Mouse (Mus musculus): ENCODE measurements around the gene Scaf4. TPM values are rescaled to one million over a fixed set of nuclear protein-coding genes. Genes with fewer than 3 reads are reported as not detected.
"Not testable (repeated sequence)": the region's sequence is repeated elsewhere in the genome, so short reads cannot be mapped to it uniquely, and the experiment has no call there.

Scaf4 gene
- total RNA-seq, 2 experiments from 2014 or later, result 43.7 to 46.8 TPM

DNA sequence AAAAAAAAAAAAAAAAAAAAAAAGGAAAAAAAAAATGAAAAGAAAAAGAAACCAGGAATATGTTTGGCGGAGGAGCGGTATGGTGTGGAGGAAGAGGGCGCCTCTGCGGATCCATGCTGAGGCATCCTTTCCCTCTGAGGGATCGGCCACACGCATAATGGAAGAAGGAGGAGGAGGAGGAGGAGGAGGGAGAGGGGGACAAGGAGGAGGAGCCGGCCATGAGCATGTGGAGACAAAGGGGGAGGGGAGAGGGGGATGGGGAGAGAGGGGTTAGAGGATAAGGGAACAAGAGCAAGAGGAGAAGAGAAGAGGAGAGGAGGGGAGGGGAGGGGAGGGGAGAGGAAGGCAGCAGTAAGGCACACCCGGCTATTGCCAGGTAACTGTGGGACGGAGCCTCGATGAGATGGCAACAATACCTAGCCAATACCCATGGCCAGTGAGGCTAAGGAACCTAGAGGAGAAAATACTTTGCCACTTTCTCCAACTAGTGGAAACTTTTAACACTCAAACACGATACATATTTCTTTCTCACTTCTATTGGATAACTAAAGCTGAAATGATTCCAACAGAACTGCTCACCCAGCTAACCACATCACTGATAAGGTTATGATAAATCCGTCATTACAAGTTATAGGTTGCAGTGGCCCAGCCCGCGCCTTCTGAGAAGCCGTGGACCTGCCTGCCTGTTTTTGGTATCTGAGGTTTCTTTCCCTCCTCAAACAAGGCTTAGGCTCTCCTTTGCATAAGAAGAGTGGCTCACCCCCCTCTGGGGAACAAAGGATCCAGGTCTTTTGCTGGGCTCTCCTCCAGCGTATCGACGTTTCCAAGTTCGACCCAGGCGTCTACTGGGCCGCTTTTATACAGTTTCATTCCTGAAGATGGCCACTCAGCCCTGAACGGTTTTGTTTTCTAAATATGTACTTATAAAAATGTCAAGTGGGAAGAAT, 13.4 kb upstream of the Scaf4 start:
- DNase-seq (ENCODE audit: low spot score in 2 of 2), result no peak

DNA sequence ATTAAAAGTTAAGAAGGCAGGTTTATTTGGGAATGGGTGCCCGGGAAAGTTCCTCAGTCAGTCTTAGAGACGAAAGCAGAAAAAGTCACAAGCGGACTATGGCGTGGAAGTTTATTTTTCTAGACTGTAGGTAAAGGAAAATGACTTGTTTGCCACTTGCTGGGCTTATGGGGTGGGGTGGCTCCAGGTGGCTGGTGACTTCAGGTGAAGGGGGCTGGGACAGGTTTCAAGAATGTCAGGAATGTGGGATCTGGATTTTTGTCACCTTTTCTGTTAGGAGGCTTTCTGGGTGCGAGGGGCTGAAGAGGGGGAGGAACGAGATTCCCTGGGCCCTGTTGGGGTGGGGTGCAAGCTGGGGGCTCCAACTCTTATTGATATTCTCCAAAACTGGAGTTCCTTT, 7.4 kb upstream of the Scaf4 start:
- no peak for DNase-seq (ENCODE audit: low spot score in 2 of 2)

DNA sequence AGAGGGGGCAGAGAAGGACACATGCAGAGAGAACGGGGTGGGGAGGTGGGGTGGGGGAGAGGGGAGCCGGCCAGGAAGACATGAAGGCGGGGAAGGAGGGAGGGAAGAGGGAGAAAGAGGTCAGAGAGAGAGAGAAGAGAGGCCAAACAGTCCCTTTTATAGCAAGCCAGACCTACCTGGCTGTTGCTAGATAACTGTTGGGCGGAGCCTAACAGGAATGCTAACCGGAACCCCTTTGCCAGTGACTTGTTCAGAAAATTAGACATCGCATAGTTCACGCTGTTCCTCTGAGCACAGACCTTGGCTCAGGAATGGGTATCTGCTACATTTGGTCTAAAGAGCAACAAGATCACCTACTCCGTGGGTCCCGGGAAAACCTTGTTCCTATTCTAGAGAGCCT, 6.7 kb upstream of the Scaf4 start:
- DNase-seq (ENCODE audit: low spot score in 2 of 2), result no peak

DNA sequence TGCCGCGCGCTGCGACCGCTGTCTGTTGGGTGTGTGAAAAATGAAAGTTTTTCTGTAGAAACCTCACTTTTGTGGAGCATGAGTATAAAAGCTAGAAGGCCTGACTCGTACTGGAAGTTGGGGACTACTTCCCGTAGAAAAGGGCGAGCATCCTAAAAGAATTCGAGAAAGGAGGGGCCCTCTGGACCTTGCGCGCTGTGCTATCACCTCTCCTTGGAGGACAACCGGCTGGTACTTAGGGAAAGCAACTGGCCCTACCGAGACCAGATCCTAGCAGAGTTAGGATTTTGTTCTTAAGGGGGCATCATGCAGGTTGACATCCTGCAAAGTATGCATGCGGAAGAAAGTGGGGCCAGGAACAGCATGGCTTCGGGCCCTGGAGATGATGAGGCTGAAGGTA, 613 bp upstream of the Scaf4 start:
- no peak for DNase-seq (ENCODE audit: low spot score in 2 of 2)

DNA sequence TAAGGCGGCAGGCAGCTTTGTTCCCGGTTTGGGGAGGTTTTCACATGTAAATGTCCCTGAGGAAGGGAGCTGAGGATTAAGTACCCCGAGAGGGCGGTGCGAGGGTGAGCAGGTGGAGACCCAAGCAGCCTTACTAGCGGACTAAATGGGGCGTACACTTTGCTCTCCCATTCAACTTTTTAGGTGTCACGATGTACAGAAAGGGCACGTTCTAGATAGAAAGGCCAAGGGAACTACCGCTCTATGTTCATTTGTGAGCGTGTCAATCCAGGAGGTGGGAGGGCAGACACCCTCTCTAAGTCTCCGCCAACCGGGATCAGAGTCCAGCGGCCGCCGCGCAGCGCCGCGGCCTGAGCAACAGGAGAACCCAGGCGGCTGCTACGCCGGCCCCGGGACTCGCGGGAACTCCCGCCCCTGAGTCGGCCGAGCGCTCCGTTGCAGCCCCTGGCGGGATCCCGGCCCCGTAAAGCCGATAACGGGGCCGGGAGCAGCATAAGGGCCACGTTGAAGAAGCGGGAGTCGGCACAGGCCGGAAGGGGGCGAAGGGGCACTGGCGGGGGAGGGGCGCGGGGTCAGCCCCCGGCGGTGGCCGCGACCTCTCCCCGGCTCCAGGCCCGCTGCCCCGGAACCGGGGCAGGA, 918 bp downstream of the Scaf4 start:
- DNase-seq (ENCODE audit: low spot score in 2 of 2), result no peak

DNA sequence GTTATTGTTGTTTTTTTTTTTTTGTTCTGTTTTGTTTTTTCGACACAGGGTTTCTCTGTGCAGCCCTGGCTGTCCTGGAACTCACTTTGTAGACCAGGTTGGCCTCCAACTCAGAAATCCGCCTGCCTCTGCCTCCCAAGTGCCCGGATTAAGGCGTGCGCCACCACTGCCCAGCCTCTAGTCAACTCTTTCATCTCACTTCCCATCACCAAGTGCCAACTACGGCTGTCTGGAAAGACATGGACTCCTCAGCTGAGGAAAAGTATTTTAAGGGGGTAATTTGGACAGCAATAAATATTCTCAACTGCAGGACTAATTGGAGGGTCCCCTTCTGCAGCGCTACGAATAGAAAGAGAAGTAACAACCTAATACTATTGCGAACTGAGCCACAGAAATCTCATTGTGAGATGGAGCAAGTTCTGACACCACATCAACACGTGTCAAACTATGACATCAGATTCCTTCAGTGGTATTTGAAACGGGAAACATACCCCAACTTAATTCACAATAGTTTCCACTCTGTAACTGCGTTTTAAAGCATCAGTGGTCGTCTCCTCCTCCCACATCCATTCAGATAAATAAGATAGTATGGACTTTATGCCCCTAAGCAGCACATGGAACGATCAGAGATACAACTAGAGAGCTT, 1.6 kb downstream of the Scaf4 start:
- no peak for DNase-seq (ENCODE audit: low spot score in 2 of 2)

DNA sequence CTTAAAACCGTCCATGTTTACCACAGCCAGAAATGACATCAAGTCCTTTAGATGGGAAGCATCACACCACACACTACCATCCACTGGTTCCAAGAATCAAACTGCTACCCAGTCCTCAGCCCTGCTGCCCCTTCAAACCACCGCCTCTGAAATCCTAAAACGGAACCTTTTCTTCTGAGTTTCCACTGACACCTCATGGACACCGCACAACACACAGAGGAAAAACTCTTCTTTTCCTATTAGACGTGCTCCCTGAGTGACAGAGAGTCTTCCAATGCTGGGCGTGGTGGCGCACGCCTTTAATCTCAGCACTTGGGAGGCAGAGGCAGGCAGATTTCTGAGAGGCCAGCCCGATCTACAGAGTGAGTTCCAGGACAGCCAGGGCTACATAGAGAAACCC, 2.9 kb downstream of the Scaf4 start:
- no peak for DNase-seq (ENCODE audit: low spot score in 2 of 2)

DNA sequence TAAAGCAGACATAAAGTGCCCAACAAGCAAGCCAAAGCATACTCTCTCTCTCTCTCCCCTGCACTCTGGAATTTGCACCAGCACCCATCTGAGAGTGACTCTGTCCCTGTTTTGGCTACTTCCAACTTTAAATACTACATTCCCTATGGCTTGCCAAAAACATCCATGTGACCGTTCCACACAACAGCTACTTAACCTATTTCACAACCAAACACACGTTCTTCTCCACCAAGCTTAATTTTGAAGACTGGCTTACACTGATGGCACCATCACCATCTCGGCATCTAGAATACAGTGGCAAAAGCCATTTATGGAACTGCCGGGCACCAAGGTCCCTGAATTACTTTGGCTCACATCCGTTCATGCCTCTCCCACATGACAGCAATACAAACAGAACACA, 3.3 kb downstream of the Scaf4 start:
- no peak for DNase-seq (ENCODE audit: low spot score in 2 of 2)

DNA sequence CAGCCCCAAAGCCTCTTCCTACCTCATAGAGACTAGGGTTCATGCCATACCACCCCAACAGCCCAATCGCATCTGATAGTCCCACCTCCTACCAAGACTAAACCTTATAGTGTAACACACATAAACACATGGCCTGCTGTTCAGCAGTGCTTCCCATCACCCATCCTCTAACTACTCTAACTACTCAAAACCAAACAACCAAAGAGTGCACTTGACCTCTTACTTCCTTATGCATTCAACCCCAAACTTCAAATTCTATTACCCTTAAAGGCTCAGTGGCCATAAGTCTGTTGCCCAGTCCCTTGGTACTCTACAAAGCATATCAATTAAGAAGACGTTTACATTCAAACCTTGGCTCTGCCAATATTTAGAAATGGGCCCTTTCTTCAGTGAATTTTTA, 3.8 kb downstream of the Scaf4 start:
- no peak for DNase-seq (ENCODE audit: low spot score in 2 of 2)

DNA sequence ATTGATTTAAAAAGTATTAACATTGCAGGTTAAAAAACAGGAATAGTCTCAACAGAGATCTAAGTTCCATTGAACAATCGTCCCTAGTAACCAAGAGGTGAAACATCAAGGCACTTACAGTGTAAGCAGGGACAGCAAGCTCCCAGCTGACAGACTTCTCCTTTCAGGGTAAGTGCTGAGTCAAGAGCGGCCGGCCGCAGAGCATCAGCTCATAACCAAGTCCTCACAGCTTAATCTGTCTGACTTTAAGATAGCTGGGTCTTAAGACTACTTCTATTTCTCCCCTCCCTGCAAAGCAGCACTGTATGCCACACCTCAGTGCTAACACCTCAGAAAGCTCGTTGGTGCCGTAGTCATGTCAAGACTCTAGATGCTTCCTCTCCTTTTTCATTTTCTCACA, 5.2 kb downstream of the Scaf4 start:
- no peak for DNase-seq (ENCODE audit: low spot score in 2 of 2)

DNA sequence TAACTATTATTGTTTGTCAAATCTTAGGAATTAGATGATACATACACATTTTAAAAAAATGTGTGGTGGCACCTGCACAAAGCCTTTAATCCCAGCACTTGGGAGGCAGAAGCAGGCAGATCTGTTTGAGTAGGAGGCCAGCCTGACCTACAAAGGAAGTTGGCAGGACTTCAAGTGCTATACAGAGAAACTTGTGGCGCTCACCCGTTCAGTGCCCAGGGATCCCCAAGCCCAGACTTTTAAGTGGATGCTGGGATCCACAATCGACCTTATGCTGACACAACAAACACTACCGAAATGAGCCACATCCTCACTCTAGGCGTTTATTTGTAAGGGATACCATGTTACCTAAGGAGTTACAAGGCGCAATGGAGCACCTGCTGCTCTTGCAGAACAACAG, 8.8 kb downstream of the Scaf4 start:
- DNase-seq (ENCODE audit: low spot score in 2 of 2), result no peak

DNA sequence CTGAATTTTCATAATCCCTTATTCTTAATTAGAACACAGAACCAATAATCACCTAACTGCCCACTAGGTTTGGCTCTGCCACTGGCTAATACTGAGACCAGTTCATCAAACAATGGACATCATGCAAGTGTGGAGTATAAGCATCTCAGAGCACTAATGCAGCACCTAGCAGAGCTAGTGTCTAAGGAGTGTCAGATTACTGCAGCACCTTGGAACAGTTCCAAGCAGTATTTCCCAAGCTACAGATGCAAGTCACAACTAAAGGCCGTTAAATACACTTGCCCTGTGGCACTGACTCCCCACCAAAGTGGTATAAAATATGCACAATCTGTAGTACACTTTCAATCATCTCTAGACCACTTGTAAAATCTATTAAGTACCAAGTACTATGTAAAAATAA, 17.7 kb downstream of the Scaf4 start:
- DNase-seq (ENCODE audit: low spot score in 2 of 2), result no peak

DNA sequence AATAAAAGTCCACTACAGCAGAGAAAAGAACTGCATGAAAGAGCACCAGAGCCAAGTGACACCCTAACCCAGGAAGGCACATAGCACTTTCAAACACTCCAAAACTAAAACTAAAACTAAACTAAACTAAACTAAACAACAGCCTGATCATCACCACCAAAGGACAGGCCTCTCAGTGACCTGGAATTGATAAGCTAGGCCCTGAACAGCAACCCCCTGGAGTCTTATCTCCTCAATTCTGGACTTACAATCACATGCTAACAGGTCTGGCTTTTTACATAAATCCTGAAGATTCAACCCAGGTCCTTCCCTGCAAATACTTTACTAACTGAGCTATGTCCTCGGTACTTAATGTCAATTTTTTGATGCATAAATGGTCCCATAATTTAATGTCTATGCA, 19.2 kb downstream of the Scaf4 start:
- DNase-seq (ENCODE audit: low spot score in 2 of 2), result no peak

DNA sequence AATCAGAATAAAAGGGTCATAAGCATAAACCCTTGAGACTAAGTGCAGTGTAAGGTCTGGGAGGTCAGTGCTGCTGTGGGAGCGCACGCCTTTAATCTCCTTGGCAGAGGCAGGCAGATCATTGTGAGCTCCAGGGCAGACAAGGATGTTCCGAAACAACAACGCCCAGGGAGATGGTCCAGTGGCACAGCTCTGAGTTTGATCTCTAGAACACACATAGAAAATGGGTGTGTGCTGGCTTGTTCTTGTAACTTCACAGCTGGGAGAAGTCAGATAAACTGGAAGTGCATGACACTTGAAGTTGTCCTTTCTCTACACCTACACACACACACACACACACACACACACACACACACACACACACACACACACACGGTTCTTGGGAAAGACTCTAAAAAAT, 20.3 kb downstream of the Scaf4 start:
- no peak for DNase-seq (ENCODE audit: low spot score in 2 of 2)

DNA sequence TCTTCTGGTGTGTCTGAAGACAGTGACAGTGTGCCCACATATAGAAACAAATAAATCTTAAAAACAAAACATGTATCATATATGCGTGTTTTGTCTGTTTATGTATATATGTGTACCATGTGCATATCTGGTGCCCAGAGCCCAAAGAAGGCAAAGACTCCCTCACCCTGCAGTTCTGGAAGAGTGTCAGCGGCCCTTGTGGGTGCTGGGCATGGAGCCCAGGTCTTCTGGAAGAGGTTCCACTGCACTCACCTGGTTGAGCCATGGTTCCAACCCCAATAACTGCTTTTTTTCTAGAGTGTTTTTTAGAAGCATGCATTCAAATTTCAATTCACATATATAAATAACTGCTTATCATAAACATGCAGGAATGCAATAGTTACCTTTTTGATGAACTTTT, 22.5 kb downstream of the Scaf4 start:
- DNase-seq (ENCODE audit: low spot score in 2 of 2), result no peak

DNA sequence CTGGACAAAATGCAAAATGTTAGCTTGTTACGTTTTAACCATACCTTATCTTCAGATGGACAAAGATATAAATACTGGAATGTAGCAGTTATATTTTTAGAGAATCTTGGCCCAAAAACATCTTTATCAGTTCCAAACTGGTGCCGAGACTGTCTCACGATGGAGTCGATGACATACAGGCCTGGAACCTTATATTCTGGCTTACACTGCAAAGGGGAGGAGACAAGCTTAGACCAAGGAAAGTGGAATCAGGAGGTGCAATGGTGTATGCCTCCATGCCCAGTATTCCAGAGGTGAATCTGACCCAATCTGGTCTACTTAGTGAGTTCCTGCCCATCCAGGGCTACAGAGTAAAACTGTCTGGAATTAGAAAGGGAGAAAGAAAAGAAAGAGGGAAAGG, 24.2 kb downstream of the Scaf4 start:
- DNase-seq (ENCODE audit: low spot score in 2 of 2), result no peak

DNA sequence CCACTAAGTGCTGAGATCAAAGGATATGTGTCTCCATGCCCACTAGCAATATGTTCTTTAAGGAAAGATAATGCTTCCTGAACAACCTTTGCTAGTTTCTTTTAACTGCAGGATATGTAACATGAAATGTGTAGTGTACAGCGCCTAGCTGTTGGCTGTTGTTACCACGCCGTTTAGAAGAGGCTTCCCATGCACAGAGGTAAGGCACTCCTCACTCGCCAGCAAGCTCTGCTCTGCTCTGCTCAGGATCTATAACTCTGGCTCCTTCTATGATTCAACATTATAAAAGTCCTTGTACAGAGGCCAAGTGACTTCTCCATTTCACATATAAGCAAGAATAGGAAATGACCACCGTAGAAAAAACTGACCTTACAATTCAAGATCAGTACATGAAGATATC, 24.7 kb downstream of the Scaf4 start:
- no peak for DNase-seq (ENCODE audit: low spot score in 2 of 2)

DNA sequence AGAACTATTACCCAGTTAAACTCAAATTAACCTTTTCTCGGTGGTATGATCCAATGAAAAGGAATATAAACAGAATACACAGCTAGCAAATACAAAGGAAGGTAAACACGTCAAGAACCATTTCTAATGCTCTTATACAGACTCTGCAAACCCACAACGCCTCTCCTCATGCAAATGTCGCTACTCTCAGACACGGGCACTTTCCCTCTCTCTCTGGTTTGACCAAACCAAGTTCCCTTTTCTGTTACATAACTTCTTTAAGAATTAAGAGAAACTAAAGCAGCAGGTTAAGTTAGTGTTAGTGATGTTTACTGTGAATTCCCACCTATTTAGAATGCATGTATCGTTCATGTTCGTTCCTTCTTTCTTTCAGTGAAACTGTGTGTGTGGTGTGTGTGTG, 25.4 kb downstream of the Scaf4 start:
- no peak for DNase-seq (ENCODE audit: low spot score in 2 of 2)

DNA sequence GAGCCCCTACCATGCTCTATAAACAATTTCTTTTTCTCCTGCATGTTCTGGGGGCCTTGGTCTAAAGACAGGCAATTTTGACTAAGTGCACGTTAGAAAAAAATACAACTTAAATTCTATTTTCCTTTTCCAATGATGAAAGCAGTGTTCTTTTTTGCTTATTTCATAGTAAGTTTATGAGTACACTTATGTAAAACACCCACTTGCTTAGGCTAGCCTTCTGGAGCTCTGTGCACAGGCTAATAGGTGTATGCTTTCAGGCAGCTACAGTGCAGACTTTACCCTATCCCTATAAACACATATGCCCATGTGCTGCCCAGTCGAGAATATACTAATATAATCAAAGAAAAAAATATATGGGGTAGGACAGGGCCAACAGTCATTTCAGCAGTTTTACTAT, 31.8 kb downstream of the Scaf4 start:
- peak in 1 of 2 experiments; percentile 54 for DNase-seq (ENCODE audit: low spot score in 2 of 2)

DNA sequence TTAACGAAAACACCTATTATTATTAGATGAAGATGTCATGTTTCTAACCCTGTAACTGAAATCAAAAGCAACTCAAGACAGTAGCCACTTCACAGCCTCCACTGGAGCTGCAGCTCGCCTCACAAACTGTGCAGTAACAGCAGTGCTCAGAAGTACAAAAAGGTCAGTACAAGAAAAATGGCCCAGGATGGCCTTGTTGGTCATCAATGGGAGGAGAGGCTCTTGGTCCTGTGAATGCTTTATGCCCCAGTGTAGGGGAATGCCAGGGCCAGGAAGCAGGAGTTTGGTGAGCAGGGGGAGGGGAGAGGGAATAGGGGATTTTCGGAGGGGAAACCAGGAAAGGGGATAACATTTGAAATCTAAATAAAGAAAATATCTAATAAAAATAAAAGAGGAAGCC, 33.0 kb downstream of the Scaf4 start:
- not testable (repeated sequence) for DNase-seq (ENCODE audit: low spot score in 2 of 2)

DNA sequence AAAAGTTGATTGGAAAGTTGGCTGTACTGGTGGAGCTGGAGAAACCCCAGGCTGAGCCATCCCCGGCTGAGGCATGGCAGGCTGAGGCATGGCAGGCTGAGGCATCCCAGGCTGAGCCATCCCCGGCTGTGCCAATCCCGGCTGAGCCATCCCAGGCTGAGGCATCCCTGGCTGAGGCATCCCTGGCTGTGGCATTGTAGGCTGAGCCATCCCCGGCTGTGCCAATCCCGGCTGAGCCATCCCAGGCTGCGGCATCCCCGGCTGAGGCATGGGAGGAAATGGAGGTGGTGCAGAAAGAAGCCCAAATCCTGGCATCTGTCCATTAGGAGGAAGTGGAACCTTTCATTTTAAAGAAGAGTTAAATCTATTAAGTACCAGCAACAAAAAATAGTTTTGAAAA, 34.2 kb downstream of the Scaf4 start:
- DNase-seq (ENCODE audit: low spot score in 2 of 2), result peak in 1 of 2 experiments; percentile 36

All from layer of hippocampus, adult 18-20 months (tissue).